Mouse (Mus musculus): ENCODE measurements around the gene Deup1.
"Not testable (repeated sequence)": the region's sequence is repeated elsewhere in the genome, so short reads cannot be mapped to it uniquely, and the experiment has no call there.

The Deup1 gene

DNA sequence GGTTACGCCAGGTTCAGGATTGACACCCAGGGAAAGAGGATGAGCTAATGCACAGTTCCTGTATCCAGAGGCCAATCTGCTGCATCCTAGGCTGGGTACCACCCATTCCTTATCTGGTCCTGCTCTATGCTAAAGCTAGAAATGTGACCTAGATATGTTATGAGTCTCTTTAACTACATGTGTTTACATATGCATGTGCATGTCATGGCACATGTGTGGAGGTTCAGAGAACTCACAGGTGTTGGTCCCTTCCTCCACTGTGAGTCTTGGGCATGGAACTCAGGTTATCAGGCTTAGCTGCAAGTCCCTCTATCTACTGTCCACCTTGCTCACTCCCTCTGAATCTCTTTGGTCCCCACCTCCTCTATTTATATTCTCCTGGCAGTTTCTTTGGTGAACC lies 41.8 kb downstream of the Deup1 start:
- no peak for DNase-seq

DNA sequence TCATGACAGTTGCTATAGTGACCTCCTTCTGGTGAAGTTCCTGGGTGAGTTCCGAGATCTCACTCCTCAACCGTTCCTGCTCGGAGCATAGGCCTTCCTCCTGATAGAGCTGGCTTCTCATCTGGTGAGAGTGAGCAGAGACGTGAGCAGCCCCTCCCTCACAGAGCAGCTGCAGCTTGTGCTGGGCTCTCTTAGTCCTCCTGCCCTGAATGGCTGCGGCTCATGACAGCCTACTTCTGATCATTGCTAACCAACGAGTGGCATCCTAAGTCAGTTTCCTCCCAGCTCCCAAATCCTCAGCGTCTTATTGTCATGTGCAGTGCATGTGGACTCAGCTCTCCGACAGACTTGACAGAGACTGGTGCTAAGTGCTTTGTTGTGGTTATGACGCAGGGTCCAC lies 43.5 kb downstream of the Deup1 start:
- no peak for DNase-seq

- no peak for DNase-seq
Measured at GRCm38 (mm10) chr9:15582026-15582425, 45.7 kb downstream of the Deup1 start.

DNA sequence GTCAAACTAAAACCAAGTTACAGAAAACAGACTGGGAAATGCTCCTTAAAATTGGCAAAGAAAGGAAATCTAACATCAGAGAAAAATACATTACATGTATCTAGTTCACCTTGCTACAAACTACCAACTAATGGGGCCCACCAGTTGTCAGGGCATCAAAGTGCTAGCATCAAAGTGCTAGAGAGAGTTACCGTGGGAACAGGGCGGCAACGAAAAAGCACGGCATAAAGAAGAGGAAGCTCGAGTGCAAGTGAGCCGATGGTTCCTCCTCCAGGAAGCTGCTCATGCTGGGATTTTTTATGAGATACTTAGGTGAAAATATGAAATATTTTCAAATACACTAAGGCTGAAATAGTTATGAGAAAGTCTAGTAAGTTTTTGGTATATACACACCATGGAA lies 47.6 kb downstream of the Deup1 start:
- no peak for DNase-seq

- no peak for DNase-seq
Measured at GRCm38 (mm10) chr9:15578946-15579345, 48.8 kb downstream of the Deup1 start.

- no peak for DNase-seq
Measured at GRCm38 (mm10) chr9:15578427-15578826, 49.3 kb downstream of the Deup1 start.

- DNase-seq, result no peak
Measured at GRCm38 (mm10) chr9:15574750-15575454, 52.8 kb downstream of the Deup1 start.

- DNase-seq, result no peak
Measured at GRCm38 (mm10) chr9:15562353-15562752, 65.4 kb downstream of the Deup1 start.

GRCm38 (mm10) chr9:15560451-15560850 lies 67.3 kb downstream of the Deup1 start:
- no peak for DNase-seq

- DNase-seq, result no peak
Measured at GRCm38 (mm10) chr9:15553322-15553721, 74.4 kb downstream of the Deup1 start.

DNA sequence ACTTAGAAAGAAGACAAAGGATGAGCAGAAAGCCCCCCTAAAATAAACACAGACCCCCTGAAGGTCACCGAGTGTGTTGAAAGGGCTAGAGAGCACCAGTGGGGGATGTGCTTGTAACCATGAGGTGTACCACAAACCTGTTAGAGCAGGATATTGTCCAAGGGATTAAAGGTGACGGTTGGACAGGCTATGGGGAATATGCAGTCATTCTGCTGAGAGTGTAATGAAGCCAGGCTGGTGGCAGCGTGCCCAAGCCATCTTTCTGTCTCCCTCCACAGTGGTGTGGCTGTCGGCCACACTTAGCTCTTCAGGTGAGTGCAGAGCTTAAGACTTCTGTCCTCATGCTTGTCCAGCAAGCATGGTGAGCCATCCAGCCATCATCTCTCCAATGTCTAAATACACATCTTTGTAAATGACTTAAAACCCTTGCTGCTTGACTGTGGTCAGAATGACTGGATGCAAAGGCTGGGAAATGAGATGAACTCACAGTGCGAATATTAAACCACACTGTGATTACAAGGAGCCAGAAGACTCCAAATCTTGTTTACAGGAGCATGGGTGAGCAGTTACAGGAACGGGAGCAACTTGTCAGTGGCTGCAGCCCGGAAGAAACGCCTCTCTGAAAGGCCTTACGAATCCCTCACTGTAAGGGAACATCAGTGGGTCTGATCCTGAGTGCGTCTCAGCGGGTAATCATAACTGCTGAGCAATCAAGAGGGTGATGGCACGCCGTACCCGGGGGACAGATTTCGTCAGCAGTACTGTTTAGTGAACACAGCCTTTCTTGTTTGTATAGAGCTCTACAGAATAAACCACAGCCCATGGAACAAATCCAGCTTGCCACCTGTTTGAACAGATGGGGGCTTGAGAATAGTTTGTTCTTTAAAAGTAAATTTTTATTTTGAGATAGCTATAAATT lies 75.5 kb downstream of the Deup1 start:
- no peak for DNase-seq

GRCm38 (mm10) chr9:15551073-15551472 lies 76.7 kb downstream of the Deup1 start:
- not testable (repeated sequence) for DNase-seq

GRCm38 (mm10) chr9:15550461-15550961 lies 77.2 kb downstream of the Deup1 start:
- no peak for DNase-seq

DNA sequence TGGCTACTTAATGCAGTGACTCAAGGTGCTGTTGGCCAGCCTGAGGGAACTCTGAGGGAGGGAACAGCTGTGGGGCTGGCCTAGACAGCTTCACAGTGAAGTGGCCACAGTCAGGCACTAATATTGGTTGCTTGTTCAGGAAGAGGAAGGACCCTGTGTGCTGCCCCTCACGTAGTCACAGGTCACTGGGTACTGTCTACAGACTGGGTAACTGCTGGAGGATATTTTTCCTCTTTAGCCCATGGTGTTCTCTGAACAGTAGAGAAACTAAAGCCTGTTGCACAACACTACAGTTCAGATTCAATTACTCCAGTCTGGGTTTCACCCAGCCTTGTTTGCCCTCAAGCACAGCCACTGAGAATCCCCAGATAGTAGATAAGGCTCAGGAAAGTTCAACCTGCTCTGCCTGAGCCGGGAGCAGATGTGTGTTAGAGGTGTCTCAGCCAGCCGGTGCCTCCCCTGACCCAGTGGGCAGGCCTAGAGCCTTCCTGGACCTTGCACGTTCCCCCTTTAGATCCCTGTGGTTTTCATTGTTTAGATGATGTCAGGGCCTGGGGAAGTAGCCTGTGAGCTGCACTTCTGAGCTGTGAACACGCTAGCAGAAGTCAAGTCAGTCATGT lies 85.9 kb downstream of the Deup1 start:
- DNase-seq, result no peak

DNA sequence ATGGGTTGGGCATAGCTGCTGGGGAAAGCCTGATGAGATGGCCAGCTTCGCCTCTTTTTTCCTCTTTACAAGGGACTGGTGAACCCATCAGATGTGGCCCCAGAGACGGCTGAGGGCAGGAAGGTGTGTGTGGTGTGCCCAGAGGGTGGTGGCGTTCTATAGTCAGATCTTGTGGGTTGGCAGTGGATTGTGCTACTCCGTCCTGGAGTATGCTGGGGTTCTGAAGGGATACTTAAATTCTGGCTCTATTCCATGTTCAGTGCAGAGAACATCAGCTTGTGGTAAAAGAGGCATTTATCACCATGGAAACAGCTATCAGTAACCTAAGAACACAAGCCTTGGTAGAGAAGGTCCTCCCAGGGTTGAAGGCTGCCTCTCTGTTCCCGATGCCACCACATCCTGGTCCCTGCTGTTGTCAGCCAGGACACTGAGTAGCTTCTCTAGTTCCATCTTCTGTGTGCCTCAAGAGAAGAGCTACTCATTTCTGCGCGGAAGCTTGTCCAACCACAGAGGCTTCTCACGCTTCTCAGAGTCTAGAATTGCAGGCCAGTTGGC lies 88.7 kb downstream of the Deup1 start:
- no peak for DNase-seq

DNA sequence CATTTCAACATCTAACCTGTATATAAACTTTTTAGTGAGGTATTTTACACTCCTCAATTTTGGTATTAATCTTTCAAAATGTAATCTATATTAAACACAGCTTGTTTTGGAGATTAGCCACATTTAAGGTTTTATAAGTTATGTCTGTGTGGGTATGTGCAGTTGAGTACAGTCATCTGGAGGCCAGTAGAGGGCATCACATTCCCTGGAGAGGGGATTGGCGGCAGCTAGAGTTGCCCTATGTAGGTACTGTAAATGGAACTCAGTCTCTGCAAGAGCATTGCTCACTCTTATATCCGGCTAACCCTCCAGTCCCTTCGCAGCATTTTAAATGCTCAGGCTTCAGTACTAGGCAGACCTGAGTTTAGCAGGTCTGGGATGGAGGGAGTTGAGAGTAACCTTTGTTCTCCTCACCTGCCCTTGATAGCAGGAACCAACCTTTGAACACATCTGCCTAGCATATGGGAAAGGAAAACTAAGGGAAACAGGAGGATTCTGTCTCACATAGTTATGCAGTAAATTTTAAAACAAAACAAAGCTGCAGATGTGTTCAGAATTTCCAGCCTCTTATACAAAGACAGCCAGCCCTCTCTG lies 90.2 kb downstream of the Deup1 start:
- no peak for DNase-seq

DNA sequence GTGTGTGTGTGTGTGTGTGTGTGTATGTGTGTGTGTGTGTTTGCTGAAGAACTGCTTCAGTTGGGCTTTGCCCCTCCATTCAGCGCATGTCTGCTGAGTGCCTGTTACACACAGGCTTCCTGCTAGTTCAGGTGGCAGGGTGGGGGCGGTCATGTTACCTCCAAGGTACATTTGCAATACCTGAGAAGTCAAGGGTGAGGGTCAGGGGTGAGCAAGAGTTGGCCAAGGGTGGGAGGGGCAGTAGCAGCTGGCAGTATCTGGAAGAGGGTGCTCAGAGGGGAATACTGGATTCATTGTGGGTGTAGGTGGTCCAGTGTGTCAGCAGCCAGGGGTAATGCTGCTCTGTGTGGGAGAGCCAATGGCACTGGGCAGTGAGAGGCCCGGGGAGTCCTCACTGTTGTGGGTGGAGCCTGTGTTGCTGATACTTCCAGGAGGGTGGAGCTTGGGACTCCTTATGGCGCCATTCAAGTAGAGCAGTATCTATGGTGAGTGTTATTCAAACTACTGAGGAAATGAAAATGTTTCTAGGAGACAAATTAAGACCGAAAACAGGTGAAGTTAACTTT lies 90.8 kb downstream of the Deup1 start:
- DNase-seq, result no peak

GRCm38 (mm10) chr9:15535418-15535817 lies 92.3 kb downstream of the Deup1 start:
- peak; percentile 36 for DNase-seq

GRCm38 (mm10) chr9:15534110-15534509 lies 93.6 kb downstream of the Deup1 start:
- no peak for DNase-seq

GRCm38 (mm10) chr9:15533336-15534070 lies 94.2 kb downstream of the Deup1 start:
- no peak for DNase-seq

GRCm38 (mm10) chr9:15531204-15531603 lies 96.5 kb downstream of the Deup1 start:
- no peak for DNase-seq

GRCm38 (mm10) chr9:15529965-15530320 lies 97.8 kb downstream of the Deup1 start:
- DNase-seq, result no peak
